Mouse (Mus musculus) limb, embryonic 14.5 days (tissue): ENCODE measurements around the gene Nrcam. TPM values are rescaled to one million over a fixed set of nuclear protein-coding genes. Genes with fewer than 3 reads are reported as not detected.

Experiments used
- ATAC-seq: fragments of 200-750 bp; cut with Nextera tagmentation; 2 replicates; pipeline ENCODE4 v1.8.0; 2017; ENCODE audit warnings: low read depth, moderate number of reproducible peaks, moderate TSS enrichment; ENCODE audit not compliant: low FRiP score
- DNase-seq: peaks from one replicate; pipeline ENCODE4 v3.0.0-alpha.2; 2015; ENCODE audit warnings: low spot score
- H3K27ac ChIP-seq: fragments of 300-500 bp; sonication (generic); replicated peaks from 2 replicates; pipeline ENCODE4 v1.5.1; 2014; ENCODE audit warnings: low read depth, mild to moderate bottlenecking, low read length, moderate library complexity, mixed read lengths
- H3K27me3 ChIP-seq: fragments of 300-500 bp; sonication (generic); 2 replicates; pipeline ENCODE4 v1.6.1; 2014; ENCODE audit warnings: low read length, mixed read lengths; ENCODE audit not compliant: control insufficient read depth, insufficient read depth
- H3K36me3 ChIP-seq: fragments of 300-500 bp; sonication (generic); 2 replicates; pipeline ENCODE4 v1.6.1; 2014; ENCODE audit warnings: mild to moderate bottlenecking, low read length, moderate library complexity, mixed read lengths; ENCODE audit not compliant: control insufficient read depth, insufficient read depth
- H3K4me1 ChIP-seq: fragments of 300-500 bp; sonication (generic); 2 replicates; pipeline ENCODE4 v1.6.1; 2014; ENCODE audit warnings: antibody characterized with exemption, low read length, mixed read lengths; ENCODE audit not compliant: control insufficient read depth, insufficient read depth
- H3K4me2 ChIP-seq: fragments of 300-500 bp; sonication (generic); replicated peaks from 2 replicates; pipeline ENCODE4 v1.6.1; 2014; ENCODE audit warnings: low read depth, mild to moderate bottlenecking, low read length, moderate library complexity; ENCODE audit not compliant: severe bottlenecking
- H3K4me3 ChIP-seq: fragments of 300-500 bp; sonication (generic); replicated peaks from 2 replicates; pipeline ENCODE4 v1.5.1; 2014; ENCODE audit warnings: low read length
- H3K9ac ChIP-seq: fragments of 300-500 bp; sonication (generic); 2 replicates; pipeline ENCODE4 v1.6.1; 2014; ENCODE audit warnings: mild to moderate bottlenecking, low read depth, low read length, moderate library complexity; ENCODE audit not compliant: severe bottlenecking
- H3K9me3 ChIP-seq: fragments of 300-500 bp; sonication (generic); 2 replicates; pipeline ENCODE4 v1.6.1; 2016; ENCODE audit warnings: low read length; ENCODE audit not compliant: control insufficient read depth
- POLR2A ChIP-seq: fragments of 200-500 bp; IDR thresholded peaks from 2 replicates; pipeline ENCODE4 v1.8.0; 2012; ENCODE audit warnings: inconsistent platforms, mild to moderate bottlenecking, moderate library complexity, borderline replicate concordance; ENCODE audit not compliant: insufficient read depth, insufficient read length; ENCODE audit errors: extremely low read depth
- WGBS: fragments of 180-500 bp; shearing (Covaris S2); extraction: QIAGEN DNeasy Blood & Tissue Kit; methylation state at CpG from one replicate; pipeline ENCODE4 v1.1.7; 2014; 5-methylcytosine and 5-hydroxymethylcytosine counted together
- polyA plus RNA-seq, 2 experiments: library from polyadenylated mRNA; depleted of rRNA in 1 of 2; stranded (reverse) in 1 of 2; unstranded in 1 of 2; fragments of >200 nt; fragmentation: Nextera tagmentation in 1 of 2; extraction: Ambion mirVana in 1 of 2; gene quantifications; 2 replicates each; pipeline versions ENCODE4 v1.2.1 to v1.2.3; 2012 to 2014

The Nrcam gene
- polyA plus RNA-seq, 2 experiments = 1.6 to 4.0 TPM

DNA sequence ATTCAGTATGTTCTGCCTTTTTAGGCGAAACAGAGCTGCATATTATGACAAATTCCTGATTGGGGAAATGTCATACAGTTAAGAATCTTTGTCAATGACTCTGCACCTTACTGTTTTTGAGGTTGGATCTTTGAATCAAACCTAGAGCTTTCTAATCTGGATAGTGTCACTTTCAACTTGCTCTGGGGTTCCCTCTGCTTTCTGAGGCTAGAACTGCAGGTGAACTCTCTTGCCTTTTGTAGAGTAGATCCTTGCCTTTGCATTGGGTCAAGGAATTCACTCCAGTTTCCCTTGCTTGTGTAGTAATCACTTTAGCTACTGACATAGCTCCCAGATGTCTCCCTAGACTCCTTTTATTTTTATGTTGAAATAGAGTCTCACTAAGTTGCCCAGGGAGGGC, 123.1 kb downstream of the Nrcam start:
- DNase-seq (no peak), ATAC-seq (no peak)
- H3K36me3 ChIP-seq = no peaks in the 10 kb centered on the region
- no peak overlapping the region for H3K4me2 ChIP-seq
- no peak overlapping the region for H3K4me3 ChIP-seq
- no peaks in the 10 kb centered on the region for H3K4me1 ChIP-seq
- H3K9me3 ChIP-seq = no peaks in the 10 kb centered on the region
- TF ChIP-seq POLR2A = no peak
- H3K27me3 ChIP-seq = no peaks in the 10 kb centered on the region
- 47% methylated on average over 1 of the region's 1 CpGs for WGBS
- H3K9ac ChIP-seq = no peak overlapping the region
- no peak overlapping the region for H3K27ac ChIP-seq

DNA sequence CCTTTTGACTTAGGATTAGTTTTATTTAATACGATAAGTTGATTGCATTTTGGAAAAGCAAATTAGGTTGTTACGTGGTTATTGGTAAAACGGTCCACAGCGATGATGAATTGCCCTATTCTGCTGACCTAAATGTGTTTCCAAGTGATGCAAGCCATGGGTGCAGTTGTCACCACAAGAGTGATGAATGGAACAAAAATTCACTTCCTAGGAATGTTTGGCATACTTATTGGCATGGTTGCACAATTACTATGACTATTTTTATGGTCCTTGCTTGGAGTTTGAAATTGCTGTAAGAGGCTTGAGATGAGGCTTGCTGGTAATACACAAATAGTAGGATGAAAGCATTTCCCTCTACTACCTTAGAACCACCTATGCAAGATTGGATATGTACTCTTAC, 125.1 kb downstream of the Nrcam start:
- no peaks in the 10 kb centered on the region for H3K4me1 ChIP-seq
- H3K9ac ChIP-seq = no peak overlapping the region
- TF ChIP-seq POLR2A = no peak
- DNase-seq = no peak
- no peak overlapping the region for H3K4me3 ChIP-seq
- no peaks in the 10 kb centered on the region for H3K27me3 ChIP-seq
- no peak overlapping the region for H3K27ac ChIP-seq
- WGBS = 88% methylated on average over 4 of the region's 4 CpGs
- ATAC-seq = no peak
- H3K36me3 ChIP-seq = no peaks in the 10 kb centered on the region
- no peak overlapping the region for H3K4me2 ChIP-seq
- H3K9me3 ChIP-seq = no peaks in the 10 kb centered on the region

DNA sequence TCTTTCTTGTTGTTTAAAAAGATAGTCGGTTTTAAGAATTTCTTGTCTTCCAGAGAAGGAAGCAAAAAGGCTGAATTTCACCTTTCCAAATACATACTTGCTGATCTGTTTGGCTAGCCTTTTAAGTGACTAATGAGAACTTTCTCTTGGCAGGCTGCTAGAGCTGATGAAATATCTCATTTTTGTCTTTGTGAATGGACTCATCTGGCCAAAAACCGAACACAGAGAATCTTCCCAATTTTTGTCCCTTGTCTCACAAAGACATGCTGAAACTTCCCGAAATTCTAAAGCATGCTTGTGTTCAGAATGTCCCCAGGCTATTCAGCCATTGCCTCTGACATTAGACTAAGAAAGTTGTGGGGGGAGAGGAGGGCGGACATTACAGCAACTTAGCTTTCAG, 129.3 kb downstream of the Nrcam start:
- Histone ChIP-seq H3K9me3 (no peaks in the 10 kb centered on the region), H3K4me3 (no peak overlapping the region), H3K4me2 (no peak overlapping the region), H3K27me3 (no peaks in the 10 kb centered on the region), H3K4me1 (no peaks in the 10 kb centered on the region), H3K9ac (no peak overlapping the region), H3K27ac (no peak overlapping the region), H3K36me3 (no peaks in the 10 kb centered on the region)
- WGBS = 85% methylated on average over 4 of the region's 4 CpGs
- DNase-seq (no peak), ATAC-seq (no peak)
- no peak for TF ChIP-seq POLR2A

DNA sequence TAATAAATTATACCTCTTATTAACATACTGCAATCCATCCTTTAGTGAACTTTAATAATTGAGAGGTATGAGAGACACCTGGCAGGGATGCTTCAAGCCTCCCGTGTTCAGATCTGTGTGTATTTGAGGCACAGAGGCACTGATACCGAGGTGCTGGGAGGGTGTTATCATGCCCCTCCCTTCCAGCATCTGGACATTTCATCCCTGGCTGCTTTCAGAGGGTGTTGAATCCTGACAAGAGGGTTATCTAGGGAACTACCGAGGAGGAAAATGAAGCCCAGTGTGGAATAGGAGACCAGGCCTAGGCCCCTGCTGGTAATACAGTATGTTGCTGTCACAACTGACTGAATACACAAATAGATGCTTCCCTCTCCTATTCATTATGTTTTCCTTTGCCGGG, 133.8 kb downstream of the Nrcam start:
- H3K9me3 ChIP-seq = no peaks in the 10 kb centered on the region
- no peaks in the 10 kb centered on the region for H3K4me1 ChIP-seq
- no peak overlapping the region for H3K27ac ChIP-seq
- no peak overlapping the region for H3K9ac ChIP-seq
- no peak overlapping the region for H3K4me3 ChIP-seq
- WGBS = 70% methylated on average over 4 of the region's 4 CpGs
- no peak for TF ChIP-seq POLR2A
- H3K4me2 ChIP-seq = no peak overlapping the region
- H3K36me3 ChIP-seq = no peaks in the 10 kb centered on the region
- ATAC-seq = no peak
- no peak for DNase-seq
- no peaks in the 10 kb centered on the region for H3K27me3 ChIP-seq

DNA sequence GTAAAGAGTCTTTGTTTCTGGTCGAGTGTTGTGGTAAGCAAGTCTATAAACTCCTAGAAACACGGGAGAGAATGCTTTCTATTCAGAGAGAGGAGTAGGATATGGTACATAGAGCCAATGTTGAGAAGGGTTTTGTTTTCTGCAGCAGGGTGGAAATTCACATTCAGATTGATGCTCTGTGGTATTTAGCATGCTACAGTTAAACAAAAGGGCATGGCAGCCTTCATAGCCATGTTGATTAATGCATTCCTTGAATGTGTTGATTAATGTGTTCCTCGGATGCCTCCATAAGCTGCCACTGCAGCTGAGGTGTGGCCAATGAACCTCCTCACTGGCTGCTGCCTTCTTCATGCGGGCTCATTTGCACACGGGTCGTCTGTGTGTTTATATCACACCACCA, 134.3 kb downstream of the Nrcam start:
- no peak overlapping the region for H3K4me2 ChIP-seq
- no peaks in the 10 kb centered on the region for H3K36me3 ChIP-seq
- ATAC-seq (no peak), DNase-seq (no peak)
- H3K27me3 ChIP-seq = no peaks in the 10 kb centered on the region
- H3K4me3 ChIP-seq = no peak overlapping the region
- no peak overlapping the region for H3K9ac ChIP-seq
- H3K9me3 ChIP-seq = no peaks in the 10 kb centered on the region
- no peak for TF ChIP-seq POLR2A
- H3K4me1 ChIP-seq = no peaks in the 10 kb centered on the region
- WGBS = 68% methylated on average over 6 of the region's 6 CpGs
- H3K27ac ChIP-seq = no peak overlapping the region

DNA sequence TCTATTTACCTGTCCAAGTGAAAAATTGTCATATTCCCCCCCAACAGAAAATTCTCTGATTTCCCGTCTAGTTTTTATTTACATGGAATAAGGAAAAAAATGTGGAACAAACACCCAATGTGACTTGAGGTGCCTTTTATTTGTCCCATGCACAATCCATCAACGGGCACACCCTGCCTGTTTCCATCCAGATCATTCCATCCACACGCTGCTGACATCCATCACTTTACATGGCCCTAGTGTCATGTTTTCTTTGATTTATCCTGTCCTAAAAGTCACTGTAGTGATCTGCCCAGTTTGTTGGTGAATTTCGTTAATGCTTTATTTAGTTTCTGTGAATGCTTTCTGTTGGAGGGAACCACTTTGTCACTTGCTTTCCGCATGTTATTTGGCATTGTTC, 142.4 kb downstream of the Nrcam start:
- Histone ChIP-seq H3K27me3 (no peaks in the 10 kb centered on the region), H3K9me3 (no peaks in the 10 kb centered on the region), H3K9ac (no peak overlapping the region), H3K4me3 (no peak overlapping the region), H3K27ac (no peak overlapping the region), H3K4me2 (no peak overlapping the region), H3K4me1 (no peaks in the 10 kb centered on the region), H3K36me3 (no peaks in the 10 kb centered on the region)
- no peak for ATAC-seq
- DNase-seq = no peak
- TF ChIP-seq POLR2A = no peak
- 77% methylated on average over 5 of the region's 5 CpGs for WGBS
